In genomic region chr17:35017706-35018030, GRCm38 (mm10) we compare ENCODE assay signal across 24 mouse cellular contexts. TPM values are rescaled to one million over a fixed set of nuclear protein-coding genes. Genes with fewer than 3 reads are reported as not detected.
A peak's percentile ranks its signal among the peaks of the same experiment; 100 is the strongest.
DNase-seq lines count a peak whose midpoint lies in the region; ATAC-seq and TF ChIP-seq lines count a peak whose summit lies in the region.
"Had no signal": no experiment of that assay in that cellular context is flagged by ENCODE, and none has a peak within 500 bp of the region (broad histone marks: within the 10 kb centered on the region; RNA-seq: fewer than 3 reads in every experiment).

No protein-coding gene starts in this region.

- no peak for TF ChIP-seq CTCF in forebrain, postnatal 0 days (IDR thresholded peaks at IDR 0.05; ENCODE audit: low read depth)

- no peak overlapping the region for H3K4me3 ChIP-seq in forebrain, embryonic 13.5 days
- H3K4me3 ChIP-seq in forebrain, postnatal 0 days (ENCODE audit: low read depth, low read length): no peak overlapping the region
- no peak overlapping the region for H3K4me3 ChIP-seq in liver, embryonic 11.5 days (ENCODE audit: low read depth, low read length)
- H3K4me3 ChIP-seq: embryonic facial prominence, embryonic 12.5 days; heart, embryonic 10.5 days; hindbrain, embryonic 12.5 days had no signal

- no peak overlapping the region for H3K4me2 ChIP-seq in forebrain, embryonic 13.5 days
- H3K4me2 ChIP-seq in forebrain, postnatal 0 days (ENCODE audit: low read depth): no peak overlapping the region
- H3K4me2 ChIP-seq in liver, embryonic 11.5 days: no peak overlapping the region
- H3K4me2 ChIP-seq: embryonic facial prominence, embryonic 12.5 days; hindbrain, embryonic 12.5 days had no signal

- peak; percentile 22 for DNase-seq in cerebellum, adult 11 months
- DNase-seq in cerebellum, postnatal 10 days: no peak
- DNase-seq in forebrain, postnatal 0 days: no peak
- peak; percentile 3 for DNase-seq in liver
- no peak for DNase-seq in liver, embryonic 11.5 days (ENCODE audit: low spot score)
- DNase-seq in cerebellum, adult 9-11 months: peak; percentile 54
- no peak for DNase-seq in frontal cortex, postnatal 10 days (ENCODE audit: low spot score in 2 of 2)
- DNase-seq: adrenal gland, adult 8-10 months; adrenal gland, postnatal 36 days; B cell, adult 2 months; embryo, embryonic 11 days; gastrocnemius, postnatal 25 days; heart, postnatal 10 days; heart, postnatal 4 days had no signal

- H3K4me1 ChIP-seq in forebrain, embryonic 13.5 days: peaks cover 14% of the 10 kb centered on the region
- peaks cover 4% of the 10 kb centered on the region; the same call in 1 of the 2 replicates for H3K4me1 ChIP-seq in forebrain, postnatal 0 days (ENCODE audit: insufficient read depth)
- H3K4me1 ChIP-seq in liver, embryonic 11.5 days (replicated peaks; ENCODE audit: control insufficient read depth, insufficient read depth, low read length): peaks cover 16% of the 10 kb centered on the region

- H3K9ac ChIP-seq in forebrain, embryonic 13.5 days: peak overlapping the region; percentile 21; the same call in 1 of the 2 replicates
- H3K9ac ChIP-seq in forebrain, postnatal 0 days: no peak overlapping the region
- H3K9ac ChIP-seq in liver, embryonic 11.5 days (ENCODE audit: low read depth, low read length): no peak overlapping the region
- H3K9ac ChIP-seq: embryonic facial prominence, embryonic 12.5 days; hindbrain, embryonic 12.5 days had no signal

- no peak overlapping the region for H3K27ac ChIP-seq in forebrain, embryonic 13.5 days
- no peak overlapping the region for H3K27ac ChIP-seq in forebrain, postnatal 0 days (ENCODE audit: low read depth, low read length)
- H3K27ac ChIP-seq in liver, embryonic 11.5 days (ENCODE audit: low read depth, low read length): no peak overlapping the region
- H3K27ac ChIP-seq: embryonic facial prominence, embryonic 12.5 days; heart, embryonic 10.5 days; hindbrain, embryonic 12.5 days had no signal

- no peaks in the 10 kb centered on the region for H3K9me3 ChIP-seq in forebrain, embryonic 13.5 days (replicated peaks)
- no peaks in the 10 kb centered on the region for H3K9me3 ChIP-seq in forebrain, postnatal 0 days (ENCODE audit: low read length)
- H3K9me3 ChIP-seq in liver, embryonic 11.5 days (ENCODE audit: control insufficient read depth, low read length): no peaks in the 10 kb centered on the region
- H3K9me3 ChIP-seq: embryonic facial prominence, embryonic 12.5 days; G1E; heart, embryonic 10.5 days; hindbrain, embryonic 12.5 days had no signal

- H3K27me3 ChIP-seq in forebrain, embryonic 13.5 days: no peaks in the 10 kb centered on the region
- H3K27me3 ChIP-seq in forebrain, postnatal 0 days (ENCODE audit: insufficient read depth, low read length): no peaks in the 10 kb centered on the region; the same call in 1 of the 2 replicates
- H3K27me3 ChIP-seq in liver, embryonic 11.5 days (replicated peaks; ENCODE audit: control insufficient read depth, insufficient read depth, low read length): no peaks in the 10 kb centered on the region
- H3K27me3 ChIP-seq: embryonic facial prominence, embryonic 12.5 days; hindbrain, embryonic 12.5 days had no signal

- 75% methylated on average over 14 of the region's 14 CpGs for WGBS in forebrain, embryonic 13.5 days
- WGBS in forebrain, postnatal 0 days: 73% methylated on average over 14 of the region's 14 CpGs
- WGBS in liver, embryonic 11.5 days: 72% methylated on average over 14 of the region's 14 CpGs

- peaks cover 52% of the 10 kb centered on the region for H3K36me3 ChIP-seq in forebrain, embryonic 13.5 days (ENCODE audit: poor library complexity, severe bottlenecking)
- H3K36me3 ChIP-seq in forebrain, postnatal 0 days (ENCODE audit: insufficient read depth): peaks cover 39% of the 10 kb centered on the region
- peaks cover 42% of the 10 kb centered on the region for H3K36me3 ChIP-seq in liver, embryonic 11.5 days (ENCODE audit: control insufficient read depth, insufficient read depth, low read length)

- no peak for ATAC-seq in forebrain, embryonic 13.5 days
- ATAC-seq in forebrain, postnatal 0 days: no peak
- ATAC-seq in liver, embryonic 11.5 days (replicated peaks; ENCODE audit: low FRiP score): no peak
- ATAC-seq: CD4-positive, CD25-positive, alpha-beta regulatory T cell, adult 4 months; forebrain, embryonic 14.5 days; hindbrain, embryonic 16.5 days; inflammation-experienced regulatory T-cells, adult 6 months; intestine, postnatal 0 days had no signal

RNA-seq across cellular contexts. Expression of gene Vwa7, which starts 1.3 kb away (rescaled TPM):
- polyA plus RNA-seq in forebrain, embryonic 13.5 days (2015; fragmentation: Nextera tagmentation; extraction: Ambion mirVana): 0.18 and 0.20 TPM in 2 replicates
- 0.14 and 0.31 TPM in 2 replicates for total RNA-seq in forebrain, postnatal 0 days (2014; rRNA removed)
- polyA plus RNA-seq in forebrain, postnatal 0 days (2015; fragmentation: Nextera tagmentation; extraction: Ambion mirVana): 0.08 TPM in 1 of 2 replicates, not detected in the other
- polyA plus RNA-seq in liver, embryonic 11.5 days (2014; fragmentation: Nextera tagmentation; extraction: Ambion mirVana): 0.16 TPM in 2 replicates

RNA-seq across cellular contexts. Expression of gene Sapcd1, which starts 10.1 kb away (rescaled TPM):
- 7.2 and 7.8 TPM in 2 replicates for polyA plus RNA-seq in forebrain, embryonic 13.5 days (2015; fragmentation: Nextera tagmentation; extraction: Ambion mirVana)
- 2.2 and 2.7 TPM in 2 replicates for total RNA-seq in forebrain, postnatal 0 days (2014; rRNA removed)
- polyA plus RNA-seq in forebrain, postnatal 0 days (2015; fragmentation: Nextera tagmentation; extraction: Ambion mirVana): 1.6 TPM in 2 replicates
- polyA plus RNA-seq in liver, embryonic 11.5 days (2014; fragmentation: Nextera tagmentation; extraction: Ambion mirVana): 6.9 and 8.5 TPM in 2 replicates

RNA-seq across cellular contexts. Expression of gene Vars, which starts 16.9 kb away (rescaled TPM):
- polyA plus RNA-seq in forebrain, embryonic 13.5 days (2015; fragmentation: Nextera tagmentation; extraction: Ambion mirVana): 88.4 and 104 TPM in 2 replicates
- 84.4 and 93.4 TPM in 2 replicates for total RNA-seq in forebrain, postnatal 0 days (2014; rRNA removed)
- 36.7 and 45.4 TPM in 2 replicates for polyA plus RNA-seq in forebrain, postnatal 0 days (2015; fragmentation: Nextera tagmentation; extraction: Ambion mirVana)
- 234 and 245 TPM in 2 replicates for polyA plus RNA-seq in liver, embryonic 11.5 days (2014; fragmentation: Nextera tagmentation; extraction: Ambion mirVana)

RNA-seq across cellular contexts. Expression of gene Msh5, which starts 28.9 kb away (rescaled TPM):
- polyA plus RNA-seq in forebrain, embryonic 13.5 days (2015; fragmentation: Nextera tagmentation; extraction: Ambion mirVana): 4.5 and 5.9 TPM in 2 replicates
- 1.3 and 2.2 TPM in 2 replicates for total RNA-seq in forebrain, postnatal 0 days (2014; rRNA removed)
- 1.1 and 1.3 TPM in 2 replicates for polyA plus RNA-seq in forebrain, postnatal 0 days (2015; fragmentation: Nextera tagmentation; extraction: Ambion mirVana)
- 3.8 and 4.7 TPM in 2 replicates for polyA plus RNA-seq in liver, embryonic 11.5 days (2014; fragmentation: Nextera tagmentation; extraction: Ambion mirVana)

RNA-seq across cellular contexts. Expression of gene Clic1, which starts 32.1 kb away (rescaled TPM):
- polyA plus RNA-seq in forebrain, embryonic 13.5 days (2015; fragmentation: Nextera tagmentation; extraction: Ambion mirVana): 141 and 147 TPM in 2 replicates
- 26.8 and 29.3 TPM in 2 replicates for total RNA-seq in forebrain, postnatal 0 days (2014; rRNA removed)
- polyA plus RNA-seq in forebrain, postnatal 0 days (2015; fragmentation: Nextera tagmentation; extraction: Ambion mirVana): 47.9 and 50.5 TPM in 2 replicates
- 118 and 134 TPM in 2 replicates for polyA plus RNA-seq in liver, embryonic 11.5 days (2014; fragmentation: Nextera tagmentation; extraction: Ambion mirVana)

Comparison
In these comparisons a context has a peak if more than half of its experiments do, and no peak if none do; other contexts are left out.
1. DNase-seq: peak in cerebellum, adult 11 months (single experiment), liver (single experiment) and cerebellum, adult 9-11 months (single experiment); none in cerebellum, postnatal 10 days (0 of 2), forebrain, postnatal 0 days (single experiment), liver, embryonic 11.5 days (single experiment) and frontal cortex, postnatal 10 days (0 of 2).